ENCODE assay signal across 8 mouse cellular contexts in genomic region chr4:149098571-149098970, GRCm38 (mm10). TPM values are rescaled to one million over a fixed set of nuclear protein-coding genes. Genes with fewer than 3 reads are reported as not detected.
A peak's percentile ranks its signal among the peaks of the same experiment; 100 is the strongest.
DNase-seq lines count a peak whose midpoint lies in the region; ATAC-seq and TF ChIP-seq lines count a peak whose summit lies in the region.

No protein-coding gene starts in this region.

- no peak for ATAC-seq in lung, embryonic 16.5 days (ENCODE audit: low read depth)
- no peak for ATAC-seq in limb, embryonic 13.5 days (ENCODE audit: low FRiP score, low read depth)

- H3K4me1 ChIP-seq in lung, embryonic 16.5 days (replicated peaks; ENCODE audit: control insufficient read depth, insufficient read depth, low read length), result peaks cover 14% of the 10 kb centered on the region
- H3K4me1 ChIP-seq in embryonic fibroblast, embryonic 13.5 days (ENCODE audit: control insufficient read depth, insufficient read depth, low read length), result peaks cover 2% of the 10 kb centered on the region; the same call in 1 of the 2 replicates
- H3K4me1 ChIP-seq in limb, embryonic 13.5 days, result peaks cover 16% of the 10 kb centered on the region
- H3K4me1 ChIP-seq in small intestine, adult 2 months (ENCODE audit: control insufficient read depth, insufficient read depth, insufficient read length, low read length), result peaks cover 8% of the 10 kb centered on the region; the same call in 1 of the 2 replicates

- H3K9me3 ChIP-seq in lung, embryonic 16.5 days (ENCODE audit: control insufficient read depth, low read length), result no peaks in the 10 kb centered on the region
- no peaks in the 10 kb centered on the region for H3K9me3 ChIP-seq in limb, embryonic 13.5 days

- DNase-seq in lung, adult 18-20 months, result no peak
- no peak for DNase-seq in right cerebral cortex, postnatal 4 days
- DNase-seq in left cerebral cortex, postnatal 25 days (ENCODE audit: low spot score in 2 of 2), result no peak
- no peak for DNase-seq in layer of hippocampus, adult 18-20 months (ENCODE audit: low spot score in 2 of 2)

- H3K4me3 ChIP-seq in lung, embryonic 16.5 days (ENCODE audit: low read length), result peak overlapping the region; percentile 100
- H3K4me3 ChIP-seq in embryonic fibroblast, embryonic 13.5 days (ENCODE audit: insufficient read depth, low read length), result peak overlapping the region; percentile 83
- H3K4me3 ChIP-seq in limb, embryonic 13.5 days, result peak overlapping the region; percentile 98
- peak overlapping the region; percentile 99 for H3K4me3 ChIP-seq in small intestine, adult 2 months (ENCODE audit: low read depth, low read length)

- H3K36me3 ChIP-seq in lung, embryonic 16.5 days (ENCODE audit: control insufficient read depth, insufficient read depth, low read length), result no peaks in the 10 kb centered on the region
- H3K36me3 ChIP-seq in limb, embryonic 13.5 days, result peaks cover 6% of the 10 kb centered on the region; the same call in 1 of the 2 replicates
- H3K36me3 ChIP-seq in small intestine, adult 2 months (ENCODE audit: control insufficient read depth, insufficient read depth, low read length), result peaks cover 3% of the 10 kb centered on the region; the same call in 1 of the 2 replicates

- H3K27ac ChIP-seq in lung, embryonic 16.5 days (ENCODE audit: low read length), result 0 out of 2 replicates have a peak overlapping the region, but pooled peaks have one; percentile 30
- H3K27ac ChIP-seq in embryonic fibroblast, embryonic 13.5 days (ENCODE audit: insufficient read depth, low read length), result peak overlapping the region; percentile 49; the same call in 1 of the 2 replicates
- no peak overlapping the region for H3K27ac ChIP-seq in limb, embryonic 13.5 days
- H3K27ac ChIP-seq in small intestine, adult 2 months (ENCODE audit: insufficient read depth, low read depth, low read length), result no peak overlapping the region

- 7% methylated on average over 11 of the region's 11 CpGs for WGBS in lung, embryonic 16.5 days
- 11% methylated on average over 11 of the region's 11 CpGs for WGBS in limb, embryonic 13.5 days
- 4% methylated on average over 11 of the region's 11 CpGs for WGBS in small intestine, adult 2 months

- H3K9ac ChIP-seq in lung, embryonic 16.5 days (ENCODE audit: low read length), result peak overlapping the region; percentile 94
- peak overlapping the region; percentile 91 for H3K9ac ChIP-seq in limb, embryonic 13.5 days

- no peaks in the 10 kb centered on the region for H3K27me3 ChIP-seq in lung, embryonic 16.5 days (ENCODE audit: control insufficient read depth, insufficient read depth, low read depth, low read length)
- no peaks in the 10 kb centered on the region for H3K27me3 ChIP-seq in limb, embryonic 13.5 days
- H3K27me3 ChIP-seq in small intestine, adult 2 months (ENCODE audit: control insufficient read depth, insufficient read depth, low read length), result no peaks in the 10 kb centered on the region

- TF ChIP-seq CTCF in embryonic fibroblast, embryonic 13.5 days (IDR thresholded peaks at IDR 0.05; ENCODE audit: borderline replicate concordance, insufficient read depth, low read length), result no peak
- TF ChIP-seq CTCF in small intestine, adult 2 months (IDR thresholded peaks at IDR 0.05; ENCODE audit: extremely low read depth, insufficient read length, insufficient replicate concordance, low read depth, low read length), result no peak

- H3K4me2 ChIP-seq in lung, embryonic 16.5 days (ENCODE audit: low read depth, low read length), result peak overlapping the region; percentile 96
- H3K4me2 ChIP-seq in limb, embryonic 13.5 days (replicated peaks), result peak overlapping the region; percentile 96

- no peak for TF ChIP-seq POLR2A in embryonic fibroblast, embryonic 13.5 days (IDR thresholded peaks at IDR 0.05; ENCODE audit: low read depth, low read length)
- no peak for TF ChIP-seq POLR2A in small intestine, adult 2 months (IDR thresholded peaks at IDR 0.05; ENCODE audit: low read depth, low read length)

- intact Hi-C loops in left cerebral cortex, postnatal 25 days (cut with DNase I), result no loop called here

RNA-seq across cellular contexts. Expression of gene Pex14, which starts 1.1 kb away (rescaled TPM):
- polyA plus RNA-seq in lung, embryonic 16.5 days (2015; fragmentation: Nextera tagmentation; extraction: Ambion mirVana), result 47.5 and 48.8 TPM in 2 replicates
- 28.9 and 34.6 TPM in 2 replicates for polyA plus RNA-seq in embryonic fibroblast, embryonic 13.5 days (2011; ENCODE audit: insufficient read length, low read depth, missing spikeins)
- 51.1 and 54.3 TPM in 2 replicates for polyA plus RNA-seq in limb, embryonic 13.5 days (2015; fragmentation: Nextera tagmentation; extraction: Ambion mirVana)
- polyA plus RNA-seq in small intestine, adult 2 months (2012; rRNA removed), result 23.1 and 49.4 TPM in 2 replicates
- total RNA-seq in left cerebral cortex, postnatal 25 days (2021), result 10 to 100 TPM; 45.5 to 47.0 TPM
- total RNA-seq in layer of hippocampus, adult 18-20 months (2021), result 10 to 100 TPM; 46.7 to 47.1 TPM

RNA-seq across cellular contexts. Expression of gene Dffa, which starts 5.4 kb away (rescaled TPM):
- 33.2 and 33.9 TPM in 2 replicates for polyA plus RNA-seq in lung, embryonic 16.5 days (2015; fragmentation: Nextera tagmentation; extraction: Ambion mirVana)
- polyA plus RNA-seq in embryonic fibroblast, embryonic 13.5 days (2011; ENCODE audit: insufficient read length, low read depth, missing spikeins), result 12.7 and 14.7 TPM in 2 replicates
- polyA plus RNA-seq in limb, embryonic 13.5 days (2015; fragmentation: Nextera tagmentation; extraction: Ambion mirVana), result 31.7 and 33.8 TPM in 2 replicates
- 7.8 and 13.7 TPM in 2 replicates for polyA plus RNA-seq in small intestine, adult 2 months (2012; rRNA removed)
- 10 to 100 TPM; 54.9 to 58.6 TPM for total RNA-seq in left cerebral cortex, postnatal 25 days (2021)
- total RNA-seq in layer of hippocampus, adult 18-20 months (2021), result 10 to 100 TPM; 48.8 to 50.7 TPM

RNA-seq across cellular contexts. Expression of gene Cort, which starts 28.0 kb away (rescaled TPM):
- polyA plus RNA-seq in lung, embryonic 16.5 days (2015; fragmentation: Nextera tagmentation; extraction: Ambion mirVana), result 0.44 TPM in 1 of 2 replicates, not detected in the other
- polyA plus RNA-seq in embryonic fibroblast, embryonic 13.5 days (2011; ENCODE audit: insufficient read length, low read depth, missing spikeins), result not detected in 2 replicates
- polyA plus RNA-seq in limb, embryonic 13.5 days (2015; fragmentation: Nextera tagmentation; extraction: Ambion mirVana), result 0.31 TPM in 1 of 2 replicates, not detected in the other
- not detected in 2 replicates for polyA plus RNA-seq in small intestine, adult 2 months (2012; rRNA removed)
- 10 to 100 TPM; 13.7 to 14.1 TPM for total RNA-seq in left cerebral cortex, postnatal 25 days (2021)
- 10 to 100 TPM in 1 of 2 experiments, 1 to 10 TPM in 1; 9.8 to 13.8 TPM for total RNA-seq in layer of hippocampus, adult 18-20 months (2021)

RNA-seq across cellular contexts. Expression of gene Cenps, which starts 38.9 kb away (rescaled TPM):
- polyA plus RNA-seq in lung, embryonic 16.5 days (2015; fragmentation: Nextera tagmentation; extraction: Ambion mirVana), result 32.7 and 35.5 TPM in 2 replicates
- polyA plus RNA-seq in embryonic fibroblast, embryonic 13.5 days (2011; ENCODE audit: insufficient read length, low read depth, missing spikeins), result 7.3 and 8.9 TPM in 2 replicates
- 31.0 and 33.0 TPM in 2 replicates for polyA plus RNA-seq in limb, embryonic 13.5 days (2015; fragmentation: Nextera tagmentation; extraction: Ambion mirVana)
- polyA plus RNA-seq in small intestine, adult 2 months (2012; rRNA removed), result 0.77 and 1.9 TPM in 2 replicates
- total RNA-seq in left cerebral cortex, postnatal 25 days (2021), result 10 to 100 TPM; 23.3 to 24.3 TPM
- total RNA-seq in layer of hippocampus, adult 18-20 months (2021), result 10 to 100 TPM; 21.1 to 23.8 TPM

Comparison
In these comparisons a context has a peak if more than half of its experiments do, and no peak if none do; other contexts are left out.
1. H3K27ac ChIP-seq: peak in lung, embryonic 16.5 days (single experiment) and embryonic fibroblast, embryonic 13.5 days (single experiment); none in limb, embryonic 13.5 days (single experiment) and small intestine, adult 2 months (single experiment).
2. Peak in every context shown above with its lines, with median percentiles within 50 percentile points of each other: H3K4me3 ChIP-seq.